Mouse (Mus musculus): ENCODE measurements around the gene Rpa3. TPM values are rescaled to one million over a fixed set of nuclear protein-coding genes. Genes with fewer than 3 reads are reported as not detected.

Gene Rpa3
- polyA plus RNA-seq, 1 experiment from 2014 or later: 102 TPM

Other genes starting within 250 kb of the Rpa3 start
- 0.38 and 0.61 TPM in 2 replicates for gene Col28a1, start 66.6 kb downstream of the Rpa3 start, polyA plus RNA-seq (2015; fragmentation: Nextera tagmentation; extraction: Ambion mirVana)
- gene Mios, start 50.0 kb downstream of the Rpa3 start, polyA plus RNA-seq (2015; fragmentation: Nextera tagmentation; extraction: Ambion mirVana): 24.5 and 25.5 TPM in 2 replicates
- gene Umad1, start 115 bp upstream of the Rpa3 start, polyA plus RNA-seq (2015; fragmentation: Nextera tagmentation; extraction: Ambion mirVana): 40.1 and 42.7 TPM in 2 replicates
- 21.2 and 21.8 TPM in 2 replicates for gene Gm45062, start 277 bp upstream of the Rpa3 start, polyA plus RNA-seq (2015; fragmentation: Nextera tagmentation; extraction: Ambion mirVana)

Measured in forebrain, embryonic 15.5 days (tissue).